Mouse (Mus musculus) thymus, adult 2 months (tissue): ENCODE results near the gene Col17a1.

ENCODE experiments used
- CTCF ChIP-seq: fragments of 200-500 bp; IDR thresholded peaks from 2 replicates; pipeline ENCODE4 v1.5.1; 2012; ENCODE audit warnings: mild to moderate bottlenecking, control low read depth, low read length, moderate library complexity, borderline replicate concordance; ENCODE audit not compliant: control insufficient read depth, poor library complexity, insufficient read depth; ENCODE audit errors: extremely low read depth
- POLR2A ChIP-seq: fragments of 200-500 bp; IDR thresholded peaks from 2 replicates; pipeline ENCODE4 v1.6.1; 2012; ENCODE audit warnings: mild to moderate bottlenecking, low read length, control low read depth, moderate library complexity; ENCODE audit not compliant: control insufficient read depth, poor library complexity, insufficient read depth; ENCODE audit errors: extremely low read depth

DNA sequence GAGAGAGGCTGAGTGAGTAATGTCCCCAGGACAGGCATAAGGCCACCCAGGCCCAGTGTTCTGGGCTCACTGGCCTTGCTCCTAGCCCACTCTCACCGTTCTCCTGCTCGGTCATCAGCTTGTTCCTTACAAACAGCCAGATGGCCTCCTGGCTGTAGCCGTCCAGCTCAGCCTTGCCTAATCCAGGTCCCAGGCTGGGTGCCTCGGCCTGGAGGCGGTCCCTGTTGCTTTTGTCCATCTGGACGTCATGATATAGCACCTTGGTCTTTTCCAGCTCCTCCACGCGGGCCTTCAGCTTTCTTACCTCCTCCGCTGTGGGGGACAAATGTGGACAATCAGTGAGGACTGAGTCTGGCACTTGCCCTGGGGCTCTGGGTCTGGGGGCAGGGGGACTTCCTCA lies 23.5 kb downstream of the Col17a1 start:
- no peak for TF ChIP-seq POLR2A
- no peak for TF ChIP-seq CTCF
